Mouse (Mus musculus) hindbrain, embryonic 12.5 days (tissue): ENCODE data around the gene Arsb. TPM values are rescaled to one million over a fixed set of nuclear protein-coding genes. Genes with fewer than 3 reads are reported as not detected.

Experiments used
- ATAC-seq: fragments of 200-750 bp; cut with Nextera tagmentation; 2 replicates; pipeline ENCODE4 v1.8.0; 2017; ENCODE audit warnings: moderate TSS enrichment; ENCODE audit not compliant: low FRiP score
- H3K27ac ChIP-seq: fragments of 300-500 bp; sonication (generic); 2 replicates; pipeline ENCODE4 v1.5.1; 2016; ENCODE audit warnings: mild to moderate bottlenecking
- H3K27me3 ChIP-seq: fragments of 300-500 bp; sonication (generic); 2 replicates; pipeline ENCODE4 v1.6.1; 2016; ENCODE audit warnings: mild to moderate bottlenecking
- H3K36me3 ChIP-seq: fragments of 300-500 bp; sonication (generic); 2 replicates; pipeline ENCODE4 v1.6.1; 2016; ENCODE audit warnings: mild to moderate bottlenecking
- H3K4me1 ChIP-seq: fragments of 300-500 bp; sonication (generic); 2 replicates; pipeline ENCODE4 v1.6.1; 2016
- H3K4me2 ChIP-seq: fragments of 300-500 bp; sonication (generic); replicated peaks from 2 replicates; pipeline ENCODE4 v1.6.1; 2016; ENCODE audit warnings: mild to moderate bottlenecking
- H3K4me3 ChIP-seq: fragments of 300-500 bp; sonication (generic); 2 replicates; pipeline ENCODE4 v1.5.1; 2016; ENCODE audit warnings: mild to moderate bottlenecking
- H3K9ac ChIP-seq: fragments of 300-500 bp; sonication (generic); 2 replicates; pipeline ENCODE4 v1.6.1; 2016; ENCODE audit warnings: mild to moderate bottlenecking, moderate library complexity
- H3K9me3 ChIP-seq: fragments of 300-500 bp; sonication (generic); replicated peaks from 2 replicates; pipeline ENCODE4 v1.6.1; 2016; ENCODE audit warnings: mild to moderate bottlenecking
- WGBS: fragments of 180-500 bp; shearing (Covaris S2); methylation state at CpG from one replicate; pipeline ENCODE4 v1.1.7; 2016; 5-methylcytosine and 5-hydroxymethylcytosine counted together
- polyA plus RNA-seq: library from polyadenylated mRNA; unstranded; fragments of >200 nt; fragmentation: Nextera tagmentation; extraction: Ambion mirVana; gene quantifications from 2 replicates; pipeline ENCODE4 v1.2.1, GENCODE M21; 2016

The Arsb gene
- polyA plus RNA-seq, 1 experiment from 2014 or later, result 8.8 TPM

DNA sequence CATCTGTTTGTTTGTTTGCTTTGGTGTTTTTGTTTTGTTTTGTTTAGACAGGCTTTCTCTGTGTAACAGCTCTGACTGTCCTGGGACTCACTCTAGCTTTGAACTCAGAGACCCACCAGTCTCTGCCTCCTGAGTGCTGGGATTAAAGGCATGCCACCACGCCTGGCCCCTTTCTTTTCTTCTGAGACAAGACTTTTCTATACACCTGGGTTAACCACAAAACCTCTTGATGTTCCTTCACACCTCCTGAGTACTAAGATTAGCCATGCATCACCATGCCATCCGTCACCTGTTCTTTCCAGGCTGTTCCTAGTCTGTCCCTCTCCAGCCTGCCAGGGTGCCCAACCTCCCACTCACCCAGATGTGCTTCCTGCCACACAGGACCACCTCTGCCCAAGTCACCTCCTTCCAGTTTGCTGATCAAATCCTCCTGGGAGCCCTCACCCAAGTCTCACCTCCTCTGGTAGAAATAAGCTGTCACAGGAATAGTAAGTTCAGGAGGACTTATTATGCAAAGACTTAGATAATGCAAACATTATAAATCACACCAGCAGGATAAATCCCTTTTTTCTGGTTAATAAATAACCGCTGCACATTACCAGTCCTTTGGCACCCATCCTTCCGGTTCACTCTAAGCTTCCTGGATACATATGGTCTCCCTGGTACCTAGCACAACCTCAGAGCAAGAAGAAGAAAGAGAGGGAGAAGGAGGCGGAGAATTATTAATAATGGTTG lies 150.6 kb downstream of the Arsb start:
- 0 out of 2 replicates have a peak, but pooled peaks cover 6% of the 10 kb centered on the region for H3K4me1 ChIP-seq
- H3K9me3 ChIP-seq, result no peaks in the 10 kb centered on the region
- ATAC-seq, result no peak
- 89% methylated on average over 5 of the region's 5 CpGs for WGBS
- no peak overlapping the region for H3K4me2 ChIP-seq
- H3K4me3 ChIP-seq, result no peak overlapping the region
- no peaks in the 10 kb centered on the region for H3K36me3 ChIP-seq
- H3K27ac ChIP-seq, result no peak overlapping the region
- H3K9ac ChIP-seq, result no peak overlapping the region
- H3K27me3 ChIP-seq, result no peaks in the 10 kb centered on the region

GRCm38 (mm10) chr13:93922566-93922910 lies 151.1 kb downstream of the Arsb start:
- Histone ChIP-seq H3K9me3 (no peaks in the 10 kb centered on the region), H3K27me3 (no peaks in the 10 kb centered on the region), H3K4me3 (no peak overlapping the region), H3K9ac (no peak overlapping the region), H3K27ac (no peak overlapping the region), H3K4me2 (no peak overlapping the region), H3K36me3 (no peaks in the 10 kb centered on the region), H3K4me1 (0 out of 2 replicates have a peak, but pooled peaks cover 6% of the 10 kb centered on the region)
- no peak for ATAC-seq
- WGBS, result 80% methylated on average over 7 of the region's 7 CpGs

DNA sequence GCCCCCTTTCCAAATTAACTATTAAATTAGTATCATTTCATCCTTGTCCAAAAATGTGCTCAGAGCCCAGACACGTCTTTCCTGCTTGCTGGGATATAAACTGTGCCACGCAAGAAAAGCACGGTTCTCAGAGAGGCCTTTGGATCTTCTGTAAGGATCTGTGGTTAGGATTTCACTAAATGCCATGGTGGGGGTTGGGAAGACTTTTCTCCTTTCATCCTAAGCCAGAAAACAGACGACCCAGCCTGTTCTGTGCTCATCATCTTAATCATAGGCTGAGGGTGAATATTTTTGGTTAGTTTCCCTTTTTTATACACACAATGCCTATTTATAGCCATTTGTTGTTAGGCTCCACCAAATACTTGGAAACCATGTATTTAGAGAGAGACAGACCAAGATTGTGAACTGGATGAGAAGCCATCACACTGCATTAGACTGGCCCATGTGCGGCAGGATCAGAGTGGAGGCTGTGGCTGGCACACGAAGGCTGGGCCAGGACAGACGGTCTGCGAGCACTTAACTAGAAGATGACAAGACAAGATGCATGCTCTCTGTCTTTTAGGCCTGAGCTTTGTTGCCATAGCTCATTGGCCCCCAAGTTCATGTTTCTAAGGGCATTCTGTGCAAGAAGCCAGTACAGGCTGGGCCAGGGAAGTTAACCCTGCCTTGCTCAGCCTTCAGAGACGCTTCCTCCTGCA lies 153.5 kb downstream of the Arsb start:
- no peak overlapping the region for H3K27ac ChIP-seq

GRCm38 (mm10) chr13:93930561-93931340 lies 159.3 kb downstream of the Arsb start:
- Histone ChIP-seq H3K4me2 (no peak overlapping the region), H3K4me1 (no peaks in the 10 kb centered on the region), H3K27ac (no peak overlapping the region), H3K36me3 (no peaks in the 10 kb centered on the region), H3K9ac (no peak overlapping the region), H3K9me3 (no peaks in the 10 kb centered on the region), H3K4me3 (no peak overlapping the region), H3K27me3 (no peaks in the 10 kb centered on the region)
- no peak for ATAC-seq
- 61% methylated on average over 7 of the region's 7 CpGs for WGBS

More for the DNA sequence above, 153.5 kb downstream of the Arsb start:
- H3K9me3 ChIP-seq, result no peaks in the 10 kb centered on the region
- H3K36me3 ChIP-seq, result no peaks in the 10 kb centered on the region
- H3K27me3 ChIP-seq, result no peaks in the 10 kb centered on the region
- no peak overlapping the region for H3K9ac ChIP-seq
- WGBS, result 78% methylated on average over 9 of the region's 9 CpGs
- no peak overlapping the region for H3K4me3 ChIP-seq
- ATAC-seq, result no peak
- H3K4me1 ChIP-seq, result 0 out of 2 replicates have a peak, but pooled peaks cover 6% of the 10 kb centered on the region
- H3K4me2 ChIP-seq, result no peak overlapping the region

GRCm38 (mm10) chr13:93936455-93936854 lies 165.0 kb downstream of the Arsb start:
- Histone ChIP-seq H3K9me3 (no peaks in the 10 kb centered on the region), H3K27me3 (no peaks in the 10 kb centered on the region), H3K4me3 (no peak overlapping the region), H3K4me1 (peaks cover 5% of the 10 kb centered on the region), H3K9ac (no peak overlapping the region), H3K36me3 (no peaks in the 10 kb centered on the region), H3K27ac (no peak overlapping the region), H3K4me2 (no peak overlapping the region)
- 81% methylated on average over 6 of the region's 6 CpGs for WGBS
- no peak for ATAC-seq

DNA sequence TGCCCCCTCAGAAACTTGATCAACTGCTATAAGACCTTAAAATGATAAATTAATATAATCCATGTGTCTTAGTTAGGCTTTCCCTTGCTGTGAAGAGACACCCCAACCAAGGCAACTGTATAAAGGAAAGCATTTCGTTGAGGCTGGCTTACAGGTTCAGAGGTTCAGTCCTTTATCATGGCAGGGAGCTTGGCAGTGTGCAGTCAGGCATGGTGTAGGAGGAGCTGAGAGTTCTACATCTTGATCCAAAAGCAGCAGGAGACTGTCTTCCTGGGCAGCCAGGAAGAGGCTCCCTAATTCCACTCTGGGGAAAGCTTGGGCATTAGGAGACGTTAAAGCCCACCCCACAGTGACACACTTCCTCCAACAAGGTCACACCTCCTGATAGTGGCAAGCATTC lies 166.7 kb downstream of the Arsb start:
- Histone ChIP-seq H3K27ac (no peak overlapping the region), H3K36me3 (no peaks in the 10 kb centered on the region)
- WGBS, result 28% methylated on average over 2 of the region's 2 CpGs

DNA sequence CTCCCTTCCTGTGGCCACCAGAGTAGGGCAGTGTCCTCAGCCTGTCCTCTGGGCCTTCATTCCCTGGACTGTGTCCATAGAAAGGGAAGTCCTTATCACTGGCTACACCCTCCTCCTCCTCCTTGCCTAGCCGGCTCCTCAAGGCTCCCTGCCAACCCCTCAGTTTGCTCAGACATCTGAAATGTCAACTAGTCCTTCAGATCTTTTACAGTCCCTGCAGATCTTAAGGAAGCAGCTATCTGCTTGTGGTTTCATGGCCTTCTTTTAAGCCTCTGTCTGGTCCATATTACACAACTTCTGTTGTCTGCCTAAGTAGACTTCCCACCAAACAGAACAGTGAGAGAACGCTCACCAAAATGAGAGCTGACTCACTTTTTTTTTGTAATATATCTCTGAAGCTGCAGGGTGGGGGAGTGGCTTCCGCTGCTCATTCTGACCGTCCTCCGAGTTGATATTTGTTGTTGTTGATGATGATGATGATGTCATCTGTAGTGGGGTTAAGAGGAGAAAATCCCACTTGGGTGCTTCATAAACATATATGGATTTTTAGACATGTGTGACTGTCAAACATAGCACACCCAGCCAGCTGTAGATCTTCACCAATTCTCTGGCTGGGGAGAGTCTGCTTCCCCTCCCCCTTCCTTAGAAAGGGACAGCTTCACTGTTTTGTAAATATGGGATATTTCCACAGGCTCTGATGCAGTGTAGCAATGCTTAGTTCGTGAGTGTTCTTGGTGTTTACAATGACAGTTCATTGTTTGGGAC lies 168.1 kb downstream of the Arsb start:
- peaks cover 5% of the 10 kb centered on the region for H3K4me1 ChIP-seq
- whole genome bisulfite sequencing, result 76% methylated on average over 6 of the region's 6 CpGs
- no peak overlapping the region for H3K9ac ChIP-seq
- H3K36me3 ChIP-seq, result no peaks in the 10 kb centered on the region
- no peak overlapping the region for H3K4me3 ChIP-seq
- no peaks in the 10 kb centered on the region for H3K27me3 ChIP-seq
- ATAC-seq, result no peak
- H3K9me3 ChIP-seq, result no peaks in the 10 kb centered on the region
- H3K4me2 ChIP-seq, result no peak overlapping the region
- H3K27ac ChIP-seq, result no peak overlapping the region

More for the DNA sequence above, 166.7 kb downstream of the Arsb start:
- Histone ChIP-seq H3K9me3 (no peaks in the 10 kb centered on the region), H3K4me3 (no peak overlapping the region), H3K4me2 (no peak overlapping the region), H3K9ac (no peak overlapping the region), H3K27me3 (no peaks in the 10 kb centered on the region), H3K4me1 (peaks cover 5% of the 10 kb centered on the region)
- ATAC-seq, result no peak

- Histone ChIP-seq H3K36me3 (no peaks in the 10 kb centered on the region), H3K9me3 (no peaks in the 10 kb centered on the region), H3K4me1 (peaks cover 5% of the 10 kb centered on the region), H3K4me2 (no peak overlapping the region), H3K4me3 (no peak overlapping the region), H3K9ac (no peak overlapping the region), H3K27ac (no peak overlapping the region), H3K27me3 (no peaks in the 10 kb centered on the region)
- 64% methylated on average over 7 of the region's 7 CpGs for WGBS
- no peak; the same call in 1 of the 2 replicates for ATAC-seq
Observed at GRCm38 (mm10) chr13:93940742-93941531, 169.5 kb downstream of the Arsb start.

GRCm38 (mm10) chr13:93950996-93951395 lies 179.6 kb downstream of the Arsb start:
- Histone ChIP-seq H3K4me3 (no peak overlapping the region), H3K4me1 (no peaks in the 10 kb centered on the region), H3K4me2 (no peak overlapping the region), H3K27me3 (no peaks in the 10 kb centered on the region), H3K36me3 (no peaks in the 10 kb centered on the region), H3K9ac (no peak overlapping the region), H3K27ac (no peak overlapping the region), H3K9me3 (no peaks in the 10 kb centered on the region)
- ATAC-seq, result no peak
- WGBS, result 46% methylated on average over 9 of the region's 9 CpGs

DNA sequence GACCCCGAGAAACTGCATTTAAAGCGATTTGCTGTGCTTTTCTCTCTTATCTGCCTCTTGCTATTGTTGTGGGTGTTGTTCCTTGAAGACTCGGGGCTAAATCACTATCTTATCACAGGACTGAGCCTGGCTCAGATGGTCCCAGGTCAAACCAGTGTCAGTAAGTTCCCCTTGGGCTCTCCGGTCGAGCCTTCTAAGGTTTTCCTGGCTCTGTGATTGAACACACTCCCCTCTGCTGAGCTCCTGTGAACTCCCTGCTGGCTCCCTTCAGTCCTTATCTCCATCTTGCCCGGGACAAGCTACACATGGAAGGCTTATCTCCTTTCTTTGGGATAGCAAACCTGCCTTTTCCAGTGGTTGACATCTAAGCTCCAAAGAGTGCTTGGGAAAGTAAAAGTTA lies 180.1 kb downstream of the Arsb start:
- Histone ChIP-seq H3K4me3 (no peak overlapping the region), H3K36me3 (no peaks in the 10 kb centered on the region), H3K27me3 (no peaks in the 10 kb centered on the region), H3K9me3 (no peaks in the 10 kb centered on the region), H3K4me1 (no peaks in the 10 kb centered on the region), H3K4me2 (no peak overlapping the region), H3K9ac (no peak overlapping the region), H3K27ac (no peak overlapping the region)
- 66% methylated on average over 6 of the region's 6 CpGs for WGBS
- no peak for ATAC-seq

- Histone ChIP-seq H3K4me1 (no peaks in the 10 kb centered on the region), H3K27me3 (no peaks in the 10 kb centered on the region), H3K4me3 (no peak overlapping the region), H3K36me3 (no peaks in the 10 kb centered on the region), H3K9me3 (no peaks in the 10 kb centered on the region), H3K9ac (no peak overlapping the region), H3K4me2 (no peak overlapping the region), H3K27ac (no peak overlapping the region)
- 92% methylated on average over 4 of the region's 4 CpGs for WGBS
- ATAC-seq, result no peak
Observed at GRCm38 (mm10) chr13:93952466-93952865, 181.0 kb downstream of the Arsb start.
